In genomic region chr2:33130526-33131483, GRCm38 (mm10) we compare ENCODE assay signal across 7 mouse cellular contexts. TPM values are rescaled to one million over a fixed set of nuclear protein-coding genes. Genes with fewer than 3 reads are reported as not detected.
A peak's percentile ranks its signal among the peaks of the same experiment; 100 is the strongest.
DNase-seq lines count a peak whose midpoint lies in the region; ATAC-seq and TF ChIP-seq lines count a peak whose summit lies in the region.

No protein-coding gene starts in this region.

- H3K4me1 ChIP-seq in embryonic facial prominence, embryonic 10.5 days = peaks cover 32% of the 10 kb centered on the region
- H3K4me1 ChIP-seq in intestine, postnatal 0 days (replicated peaks; ENCODE audit: control insufficient read depth, insufficient read depth, low read length) = 0 out of 2 replicates have a peak, but pooled peaks cover 3% of the 10 kb centered on the region
- H3K4me1 ChIP-seq in midbrain, embryonic 12.5 days = peaks cover 14% of the 10 kb centered on the region
- peaks cover 9% of the 10 kb centered on the region for H3K4me1 ChIP-seq in small intestine, adult 2 months (ENCODE audit: control insufficient read depth, insufficient read depth, insufficient read length, low read length)

- H3K9ac ChIP-seq in intestine, postnatal 0 days (ENCODE audit: low read depth, low read length) = peak overlapping the region; percentile 54; the same call in 1 of the 2 replicates
- peak overlapping the region; percentile 85 for H3K9ac ChIP-seq in midbrain, embryonic 12.5 days (replicated peaks)

- H3K9me3 ChIP-seq in embryonic facial prominence, embryonic 10.5 days = no peaks in the 10 kb centered on the region
- H3K9me3 ChIP-seq in intestine, postnatal 0 days (ENCODE audit: control insufficient read depth) = no peaks in the 10 kb centered on the region
- H3K9me3 ChIP-seq in midbrain, embryonic 12.5 days = no peaks in the 10 kb centered on the region

- DNase-seq in adrenal gland, postnatal 10 days = peak; percentile 99
- peak; percentile 98 for DNase-seq in embryonic facial prominence, embryonic 10.5 days (ENCODE audit: low spot score)
- DNase-seq in gonadal fat pad, adult 2 months (ENCODE audit: low read depth) = peak; percentile 75
- DNase-seq in left cerebral cortex, postnatal 4 days = peak; percentile 99

- H3K4me3 ChIP-seq in embryonic facial prominence, embryonic 10.5 days = peak overlapping the region; percentile 73
- peak overlapping the region; percentile 65 for H3K4me3 ChIP-seq in intestine, postnatal 0 days (ENCODE audit: low read depth, low read length)
- H3K4me3 ChIP-seq in midbrain, embryonic 12.5 days = peak overlapping the region; percentile 75
- H3K4me3 ChIP-seq in small intestine, adult 2 months (ENCODE audit: low read depth, low read length) = peak overlapping the region; percentile 78

- peak; percentile 93 for ATAC-seq in intestine, postnatal 0 days
- peak; percentile 91 for ATAC-seq in midbrain, embryonic 12.5 days (ENCODE audit: low FRiP score, low read depth)

- peak overlapping the region; percentile 100 for H3K4me2 ChIP-seq in intestine, postnatal 0 days (replicated peaks; ENCODE audit: low read depth)
- H3K4me2 ChIP-seq in midbrain, embryonic 12.5 days (replicated peaks) = peak overlapping the region; percentile 98

- peaks cover 57% of the 10 kb centered on the region for H3K27me3 ChIP-seq in embryonic facial prominence, embryonic 10.5 days (replicated peaks; ENCODE audit: low read depth, poor library complexity, severe bottlenecking)
- H3K27me3 ChIP-seq in intestine, postnatal 0 days (replicated peaks; ENCODE audit: control insufficient read depth, insufficient read depth, low read length) = peaks cover 6% of the 10 kb centered on the region; the same call in 1 of the 2 replicates
- H3K27me3 ChIP-seq in midbrain, embryonic 12.5 days = peaks cover 44% of the 10 kb centered on the region
- H3K27me3 ChIP-seq in small intestine, adult 2 months (ENCODE audit: control insufficient read depth, insufficient read depth, low read length) = 0 out of 2 replicates have a peak, but pooled peaks cover 6% of the 10 kb centered on the region

- H3K36me3 ChIP-seq in embryonic facial prominence, embryonic 10.5 days (replicated peaks) = no peaks in the 10 kb centered on the region
- no peaks in the 10 kb centered on the region for H3K36me3 ChIP-seq in intestine, postnatal 0 days (ENCODE audit: control insufficient read depth, insufficient read depth)
- H3K36me3 ChIP-seq in midbrain, embryonic 12.5 days = no peaks in the 10 kb centered on the region
- H3K36me3 ChIP-seq in small intestine, adult 2 months (ENCODE audit: control insufficient read depth, insufficient read depth, low read length) = no peaks in the 10 kb centered on the region

- intact Hi-C loops in left cerebral cortex, postnatal 4 days (cut with DNase I) = loop anchor here (10.0 kb wide), 1 partner anchor 146 kb away; the partner anchor contains the start of gene Slc2a8

- no peak; the same call in 1 of the 2 replicates for TF ChIP-seq POLR2A in small intestine, adult 2 months (IDR thresholded peaks at IDR 0.05; ENCODE audit: low read depth, low read length)

- no peak for TF ChIP-seq CTCF in intestine, postnatal 0 days (IDR thresholded peaks at IDR 0.05; ENCODE audit: low read depth)
- TF ChIP-seq CTCF in small intestine, adult 2 months (IDR thresholded peaks at IDR 0.05; ENCODE audit: extremely low read depth, insufficient read length, insufficient replicate concordance, low read depth, low read length) = no peak

- peak overlapping the region; percentile 82 for H3K27ac ChIP-seq in embryonic facial prominence, embryonic 10.5 days (replicated peaks)
- peak overlapping the region; percentile 28; the same call in 1 of the 2 replicates for H3K27ac ChIP-seq in intestine, postnatal 0 days (ENCODE audit: low read depth, low read length)
- peak overlapping the region; percentile 20; the same call in 1 of the 2 replicates for H3K27ac ChIP-seq in midbrain, embryonic 12.5 days (replicated peaks)
- peak overlapping the region; percentile 24; the same call in 1 of the 2 replicates for H3K27ac ChIP-seq in small intestine, adult 2 months (ENCODE audit: insufficient read depth, low read depth, low read length)

- 1% methylated on average over 55 of the region's 55 CpGs for WGBS in embryonic facial prominence, embryonic 10.5 days
- WGBS in intestine, postnatal 0 days = under 1% methylated on average over 38 of the region's 55 CpGs
- under 1% methylated on average over 49 of the region's 55 CpGs for WGBS in midbrain, embryonic 12.5 days
- under 1% methylated on average over 55 of the region's 55 CpGs for WGBS in small intestine, adult 2 months

RNA-seq across cellular contexts. Expression of gene Garnl3, which starts 0.6 kb away (rescaled TPM):
- total RNA-seq in adrenal gland, postnatal 10 days (2021) = 10 to 100 TPM; 16.4 to 29.5 TPM
- 5.7 and 10.6 TPM in 2 replicates for polyA plus RNA-seq in embryonic facial prominence, embryonic 10.5 days (2016; fragmentation: Nextera tagmentation; extraction: Ambion mirVana)
- polyA plus RNA-seq in gonadal fat pad, adult 2 months (2012; rRNA removed) = 9.8 and 11.3 TPM in 2 replicates
- polyA plus RNA-seq in intestine, postnatal 0 days (2015; fragmentation: Nextera tagmentation; extraction: Ambion mirVana) = 5.9 and 6.3 TPM in 2 replicates
- 100 to 1,000 TPM; 158 to 162 TPM for total RNA-seq in left cerebral cortex, postnatal 4 days (2021)
- polyA plus RNA-seq in midbrain, embryonic 12.5 days (2016; fragmentation: Nextera tagmentation; extraction: Ambion mirVana) = 15.6 and 16.6 TPM in 2 replicates
- polyA plus RNA-seq in small intestine, adult 2 months (2012; rRNA removed) = 1.3 and 2.0 TPM in 2 replicates

Comparison
In these comparisons a context has a peak if more than half of its experiments do, and no peak if none do; other contexts are left out.
1. Peak in every context shown above with its lines: DNase-seq, ATAC-seq, H3K4me3 ChIP-seq and H3K27ac ChIP-seq.
2. H3K27ac ChIP-seq: peak in every context shown above with its lines; median percentile 82 in embryonic facial prominence, embryonic 10.5 days; 28 in intestine, postnatal 0 days; 24 in small intestine, adult 2 months; 20 in midbrain, embryonic 12.5 days.